Mouse (Mus musculus) c-Kit-positive CD71-positive TER-119-negative erythroid progenitor cells, embryonic 14.5 days (primary cell): ENCODE results near the gene Fam173a.

Experiments used
- DNase-seq: peaks from one replicate; pipeline ENCODE4 v3.0.0-alpha.2; 2013; ENCODE audit warnings: low read depth

The Fam173a gene

GRCm38 (mm10) chr17:25792615-25793014 is at the start of gene Fam173a:
TSS of gene Fam173a (minus strand) at chr17:25792901.
- DNase-seq, result peak; percentile 46

- no peak for DNase-seq
These were observed 48.6 kb upstream of the Fam173a start, which contains the start of gene Gm20683 for GRCm38 (mm10) chr17:25841117-25841880. TSS of gene Gm20683 (minus strand) at chr17:25841763.

GRCm38 (mm10) chr17:25840519-25840918 is 47.8 kb upstream of the Fam173a start:
- DNase-seq, result no peak

GRCm38 (mm10) chr17:25839455-25840235 is 46.9 kb upstream of the Fam173a start:
- DNase-seq, result no peak

GRCm38 (mm10) chr17:25838904-25839303 is 46.2 kb upstream of the Fam173a start:
- no peak for DNase-seq

- DNase-seq, result no peak
These were observed 44.8 kb upstream of the Fam173a start for GRCm38 (mm10) chr17:25837533-25837932.

- DNase-seq, result no peak
These were observed 44.3 kb upstream of the Fam173a start, which contains the start of gene Rhbdl1 for GRCm38 (mm10) chr17:25837076-25837410. TSS of gene Rhbdl1 (minus strand) at chr17:25837295.

GRCm38 (mm10) chr17:25836397-25837075 is 43.8 kb upstream of the Fam173a start:
- no peak for DNase-seq

- no peak for DNase-seq
These were observed 43.1 kb upstream of the Fam173a start for GRCm38 (mm10) chr17:25835816-25836215.

GRCm38 (mm10) chr17:25835301-25835700 is 42.6 kb upstream of the Fam173a start:
- no peak for DNase-seq

GRCm38 (mm10) chr17:25834595-25835222 is 42.0 kb upstream of the Fam173a start:
- DNase-seq, result no peak

- DNase-seq, result no peak
These were observed 41.4 kb upstream of the Fam173a start for GRCm38 (mm10) chr17:25833961-25834594.

GRCm38 (mm10) chr17:25833291-25833663 is 40.6 kb upstream of the Fam173a start, which contains the start of gene Stub1:
TSS of gene Stub1 (minus strand) at chr17:25833404.
- no peak for DNase-seq

- peak; percentile 98 for DNase-seq
These were observed 40.0 kb upstream of the Fam173a start for GRCm38 (mm10) chr17:25832436-25833290.

- no peak for DNase-seq
These were observed 39.0 kb upstream of the Fam173a start for GRCm38 (mm10) chr17:25831451-25832281.

- no peak for DNase-seq
These were observed 38.2 kb upstream of the Fam173a start for GRCm38 (mm10) chr17:25830806-25831431.

- no peak for DNase-seq
These were observed 37.6 kb upstream of the Fam173a start for GRCm38 (mm10) chr17:25830200-25830753.

GRCm38 (mm10) chr17:25829558-25830017 is 36.9 kb upstream of the Fam173a start:
- no peak for DNase-seq
